Mouse (Mus musculus) embryonic facial prominence, embryonic 14.5 days (tissue): Measurements from ENCODE around the gene Tjap1. TPM values are rescaled to one million over a fixed set of nuclear protein-coding genes. Genes with fewer than 3 reads are reported as not detected.

Experiments
- ATAC-seq: fragments of 200-750 bp; cut with Nextera tagmentation; 2 replicates; pipeline ENCODE4 v1.8.0; 2017; ENCODE audit warnings: low read depth, moderate number of reproducible peaks, moderate TSS enrichment
- DNase-seq: peaks from one replicate; pipeline ENCODE4 v3.0.0-alpha.2; 2015; ENCODE audit warnings: low spot score
- H3K27ac ChIP-seq: fragments of 300-500 bp; sonication (generic); replicated peaks from 2 replicates; pipeline ENCODE4 v1.5.1; 2014; ENCODE audit warnings: low read depth, mild to moderate bottlenecking, low read length, moderate library complexity
- H3K27me3 ChIP-seq: fragments of 300-500 bp; sonication (generic); replicated peaks from 2 replicates; pipeline ENCODE4 v1.6.1; 2014; ENCODE audit warnings: low read length; ENCODE audit not compliant: control insufficient read depth, insufficient read depth
- H3K36me3 ChIP-seq: fragments of 300-500 bp; sonication (generic); 2 replicates; pipeline ENCODE4 v1.6.1; 2014; ENCODE audit warnings: low read length, mixed read lengths; ENCODE audit not compliant: control insufficient read depth, insufficient read depth
- H3K4me1 ChIP-seq: fragments of 300-500 bp; sonication (generic); 2 replicates; pipeline ENCODE4 v1.6.1; 2014; ENCODE audit warnings: antibody characterized with exemption, low read length; ENCODE audit not compliant: control insufficient read depth, insufficient read depth
- H3K4me2 ChIP-seq: fragments of 300-500 bp; sonication (generic); 2 replicates; pipeline ENCODE4 v1.6.1; 2014; ENCODE audit warnings: low read depth, mild to moderate bottlenecking, low read length, moderate library complexity, mixed read lengths
- H3K4me3 ChIP-seq: fragments of 300-500 bp; sonication (generic); 2 replicates; pipeline ENCODE4 v1.5.1; 2014; ENCODE audit warnings: low read depth, mild to moderate bottlenecking, low read length
- H3K9ac ChIP-seq: fragments of 300-500 bp; sonication (generic); 2 replicates; pipeline ENCODE4 v1.6.1; 2014; ENCODE audit warnings: low read depth, mild to moderate bottlenecking, low read length, moderate library complexity, mixed read lengths
- H3K9me3 ChIP-seq: fragments of 300-500 bp; sonication (generic); 2 replicates; pipeline ENCODE4 v1.6.1; 2016; ENCODE audit warnings: low read length; ENCODE audit not compliant: control insufficient read depth
- WGBS: fragments of 180-500 bp; shearing (Covaris S2); extraction: QIAGEN DNeasy Blood & Tissue Kit; methylation state at CpG from one replicate; pipeline ENCODE4 v1.1.7; 2014; 5-methylcytosine and 5-hydroxymethylcytosine counted together
- polyA plus RNA-seq: library from polyadenylated mRNA; unstranded; fragments of >200 nt; fragmentation: Nextera tagmentation; extraction: Ambion mirVana; gene quantifications from 2 replicates; pipeline ENCODE4 v1.2.1, GENCODE M21; 2014

Tjap1 gene
- polyA plus RNA-seq, 1 experiment from 2014 or later, result 57.3 TPM

- ATAC-seq (no peak), DNase-seq (no peak)
- 86% methylated on average over 10 of the region's 10 CpGs for WGBS
- Histone ChIP-seq H3K4me3 (no peak overlapping the region), H3K9me3 (no peaks in the 10 kb centered on the region), H3K27me3 (no peaks in the 10 kb centered on the region), H3K4me1 (no peaks in the 10 kb centered on the region), H3K27ac (no peak overlapping the region), H3K4me2 (no peak overlapping the region), H3K36me3 (peaks cover 11% of the 10 kb centered on the region; the same call in 1 of the 2 replicates), H3K9ac (no peak overlapping the region)
Observed at GRCm38 (mm10) chr17:46310515-46310914, 27.7 kb upstream of the Tjap1 start.

- no peaks in the 10 kb centered on the region for H3K9me3 ChIP-seq
- H3K4me1 ChIP-seq, result no peaks in the 10 kb centered on the region
- H3K4me3 ChIP-seq, result no peak overlapping the region
- DNase-seq, result no peak
- H3K4me2 ChIP-seq, result no peak overlapping the region
- H3K36me3 ChIP-seq, result peaks cover 15% of the 10 kb centered on the region; the same call in 1 of the 2 replicates
- no peak overlapping the region for H3K27ac ChIP-seq
- ATAC-seq, result no peak
- 74% methylated on average over 9 of the region's 12 CpGs for WGBS
- no peak overlapping the region for H3K9ac ChIP-seq
- H3K27me3 ChIP-seq, result no peaks in the 10 kb centered on the region
Observed at GRCm38 (mm10) chr17:46309835-46310234, 27.0 kb upstream of the Tjap1 start.

DNA sequence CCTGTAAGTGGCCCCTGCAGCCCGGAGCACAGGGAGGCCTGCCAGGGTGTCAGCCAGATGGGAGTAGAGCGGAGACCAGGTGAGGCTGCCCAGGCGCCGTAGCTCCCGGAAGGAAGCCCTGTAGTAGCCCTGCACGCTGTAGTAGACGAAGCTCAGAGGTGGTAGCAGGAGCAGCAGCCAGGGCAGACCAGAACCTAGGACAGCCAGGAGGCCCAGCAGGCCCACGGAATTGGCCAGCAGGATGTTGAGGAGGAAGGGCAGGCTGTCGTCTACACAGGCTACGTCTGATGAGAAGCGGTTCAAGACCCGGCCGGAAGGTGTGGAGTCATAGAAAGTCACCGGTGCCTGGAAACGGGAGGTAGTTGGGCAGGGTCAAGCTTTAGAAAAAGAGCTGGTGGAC lies 24.1 kb upstream of the Tjap1 start:
- DNase-seq, result no peak
- Histone ChIP-seq H3K9ac (no peak overlapping the region), H3K4me2 (no peak overlapping the region), H3K9me3 (no peaks in the 10 kb centered on the region), H3K4me3 (no peak overlapping the region), H3K36me3 (peaks cover 11% of the 10 kb centered on the region; the same call in 1 of the 2 replicates), H3K4me1 (no peaks in the 10 kb centered on the region), H3K27me3 (no peaks in the 10 kb centered on the region), H3K27ac (no peak overlapping the region)
- no peak for ATAC-seq
- 90% methylated on average over 15 of the region's 15 CpGs for WGBS

DNA sequence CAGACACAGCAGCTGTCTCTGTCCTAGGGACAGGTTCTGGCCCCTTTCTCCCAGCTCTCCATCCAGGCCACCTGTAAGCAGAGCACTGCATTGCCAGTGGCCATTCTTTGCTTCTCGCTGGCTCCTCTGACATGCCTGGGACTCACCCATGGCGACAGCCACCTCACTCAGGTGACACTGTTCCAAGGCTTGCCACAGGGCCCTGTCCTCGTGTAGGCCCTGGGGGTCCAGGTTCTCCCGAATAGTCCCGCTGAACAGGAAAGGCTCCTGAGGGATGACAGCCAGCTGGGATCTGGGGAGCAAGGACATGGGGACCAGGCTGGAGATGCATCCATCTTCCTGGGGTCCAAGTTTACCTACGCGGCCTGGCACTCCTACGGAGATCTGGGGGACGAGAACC lies 21.4 kb upstream of the Tjap1 start:
- Histone ChIP-seq H3K9ac (no peak overlapping the region), H3K9me3 (no peaks in the 10 kb centered on the region), H3K4me3 (no peak overlapping the region), H3K27me3 (no peaks in the 10 kb centered on the region; the same call in 1 of the 2 replicates), H3K36me3 (peaks cover 11% of the 10 kb centered on the region; the same call in 1 of the 2 replicates), H3K4me1 (no peaks in the 10 kb centered on the region), H3K27ac (no peak overlapping the region), H3K4me2 (no peak overlapping the region)
- DNase-seq (no peak), ATAC-seq (no peak)
- 88% methylated on average over 9 of the region's 9 CpGs for WGBS

DNA sequence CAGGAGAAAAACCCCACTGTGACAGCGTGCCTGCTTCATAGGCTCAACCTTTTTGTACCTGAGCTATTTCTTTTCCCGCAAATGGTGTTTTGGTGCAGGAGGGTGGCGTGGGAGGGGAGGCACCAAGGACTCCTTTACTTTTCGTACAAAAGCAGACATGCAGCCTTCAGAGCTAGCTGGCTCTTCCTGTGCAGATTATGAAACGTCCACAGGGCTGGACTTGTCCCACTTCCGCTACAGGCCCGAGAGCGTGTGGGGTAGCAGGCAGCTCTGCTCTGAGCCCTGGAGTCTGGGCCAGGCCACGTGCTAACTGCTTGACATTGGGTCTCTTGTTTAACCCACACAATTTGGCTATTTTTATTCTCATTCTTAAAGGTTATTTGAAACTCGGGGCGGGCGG lies 19.1 kb upstream of the Tjap1 start:
- no peak for DNase-seq
- peaks cover 11% of the 10 kb centered on the region; the same call in 1 of the 2 replicates for H3K36me3 ChIP-seq
- no peak overlapping the region for H3K4me2 ChIP-seq
- ATAC-seq, result no peak
- 73% methylated on average over 10 of the region's 12 CpGs for WGBS
- H3K9me3 ChIP-seq, result no peaks in the 10 kb centered on the region
- 0 out of 2 replicates have a peak, but pooled peaks cover 2% of the 10 kb centered on the region for H3K4me1 ChIP-seq
- no peak overlapping the region for H3K27ac ChIP-seq
- H3K4me3 ChIP-seq, result no peak overlapping the region
- no peak overlapping the region for H3K9ac ChIP-seq
- H3K27me3 ChIP-seq, result peaks cover 13% of the 10 kb centered on the region

GRCm38 (mm10) chr17:46298220-46298913 lies 15.5 kb upstream of the Tjap1 start:
- WGBS, result under 1% methylated on average over 30 of the region's 48 CpGs
- H3K27me3 ChIP-seq, result peaks cover 40% of the 10 kb centered on the region
- peak; percentile 88 for ATAC-seq
- H3K4me1 ChIP-seq, result 0 out of 2 replicates have a peak, but pooled peaks cover 2% of the 10 kb centered on the region
- H3K9ac ChIP-seq, result peak overlapping the region; percentile 67
- H3K27ac ChIP-seq, result no peak overlapping the region; the same call in 1 of the 2 replicates
- H3K9me3 ChIP-seq, result no peaks in the 10 kb centered on the region
- H3K4me2 ChIP-seq, result peak overlapping the region; percentile 100
- H3K36me3 ChIP-seq, result no peaks in the 10 kb centered on the region
- peak; percentile 88 for DNase-seq
- peak overlapping the region; percentile 63 for H3K4me3 ChIP-seq

- peak; percentile 23; the same call in 1 of the 2 replicates for ATAC-seq
Observed at GRCm38 (mm10) chr17:46297364-46298219, 14.8 kb upstream of the Tjap1 start, which contains the start of gene Dlk2. Dlk2 (plus strand) TSS chr17:46297421.

DNA sequence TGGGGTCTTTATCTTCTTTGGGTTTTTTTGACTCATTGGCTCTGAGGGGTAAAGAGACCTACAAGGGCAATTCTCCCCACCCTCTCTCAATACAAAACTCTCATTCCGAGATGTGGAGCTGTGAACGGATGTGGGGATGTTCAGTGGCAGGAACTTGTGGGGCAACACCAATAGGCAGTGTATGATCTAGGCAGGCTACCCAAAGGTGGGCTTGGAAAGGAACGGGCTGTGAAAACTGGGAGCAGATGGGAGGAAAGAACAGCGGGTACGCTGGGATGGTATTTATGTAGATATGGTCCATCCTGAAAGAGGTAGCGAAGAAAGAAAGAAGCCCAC lies 14.2 kb upstream of the Tjap1 start:
- Histone ChIP-seq H3K4me2 (peak overlapping the region; percentile 100), H3K27me3 (peaks cover 40% of the 10 kb centered on the region), H3K4me3 (peak overlapping the region; percentile 63), H3K36me3 (no peaks in the 10 kb centered on the region), H3K4me1 (0 out of 2 replicates have a peak, but pooled peaks cover 2% of the 10 kb centered on the region), H3K27ac (no peak overlapping the region), H3K9ac (peak overlapping the region; percentile 67; the same call in 1 of the 2 replicates), H3K9me3 (no peaks in the 10 kb centered on the region)
- ATAC-seq (no peak), DNase-seq (no peak)
- 11% methylated on average over 6 of the region's 6 CpGs for WGBS

More at GRCm38 (mm10) chr17:46297364-46298219, 14.8 kb upstream of the Tjap1 start, which contains the start of gene Dlk2:
- H3K9me3 ChIP-seq, result no peaks in the 10 kb centered on the region
- no peaks in the 10 kb centered on the region for H3K36me3 ChIP-seq
- no peak within 1 kb of the TSS; the same call in 1 of the 2 replicates for H3K27ac ChIP-seq
- H3K4me2 ChIP-seq, result peak within 1 kb of the TSS; percentile 100
- H3K4me1 ChIP-seq, result 0 out of 2 replicates have a peak, but pooled peaks cover 2% of the 10 kb centered on the region
- H3K4me3 ChIP-seq, result peak within 1 kb of the TSS; percentile 63
- DNase-seq, result no peak
- H3K9ac ChIP-seq, result peak within 1 kb of the TSS; percentile 67
- WGBS, result under 1% methylated on average over 32 of the region's 86 CpGs
- H3K27me3 ChIP-seq, result peaks cover 40% of the 10 kb centered on the region
